Mouse (Mus musculus) lung, postnatal 0 days (tissue): Measurements from ENCODE around the gene Dcaf8.

Source experiments
- CTCF ChIP-seq: IDR thresholded peaks from 2 replicates; pipeline ENCODE4 v1.5.1; 2016; ENCODE audit warnings: antibody characterized with exemption, mild to moderate bottlenecking
- EP300 ChIP-seq: IDR thresholded peaks from 2 replicates; pipeline ENCODE4 v1.6.1; 2016; ENCODE audit warnings: antibody characterized with exemption, mild to moderate bottlenecking, control low read depth

DNA sequence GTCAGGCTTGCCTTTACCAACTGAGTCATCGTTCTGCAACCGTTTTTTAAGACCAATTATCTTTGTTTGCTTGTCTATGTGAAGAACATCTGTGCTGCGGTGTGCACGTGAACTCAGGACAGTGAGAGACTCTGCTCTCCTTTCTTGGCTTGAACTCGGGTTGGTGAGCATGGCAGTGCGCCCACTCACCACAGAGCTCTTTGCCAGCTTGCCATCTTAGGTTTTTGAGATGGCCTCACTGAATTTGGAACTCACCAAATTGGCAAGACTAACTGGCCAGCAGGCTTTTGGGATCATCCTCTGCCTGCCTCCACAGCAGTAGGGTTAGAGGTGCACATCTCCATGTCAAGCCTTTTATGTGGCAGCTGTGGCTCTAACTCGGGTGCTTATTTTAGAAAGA lies 29.9 kb downstream of the Dcaf8 start:
- no peak for TF ChIP-seq CTCF
- TF ChIP-seq EP300: no peak
